Comparison of ENCODE assay signal across 9 mouse cellular contexts in the genomic region with DNA sequence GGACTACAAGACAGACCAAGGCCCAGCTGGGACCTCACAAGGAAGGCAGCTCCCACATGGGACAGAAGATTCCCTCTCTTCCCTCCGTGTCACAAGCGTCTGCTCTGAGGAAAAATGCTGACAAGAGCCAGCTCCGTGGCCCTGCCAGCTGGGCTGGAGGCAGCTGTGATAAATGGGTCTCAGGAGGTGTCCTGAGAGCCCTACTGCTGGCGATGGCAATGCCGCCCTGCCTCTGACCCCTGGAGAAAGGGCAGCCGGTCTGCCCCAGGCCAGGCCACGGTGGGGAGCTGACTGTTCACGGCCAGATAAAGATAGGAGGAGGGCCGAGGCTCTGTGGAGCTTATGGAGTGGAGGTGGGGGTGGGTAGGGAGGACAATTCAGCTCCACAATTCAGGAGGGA.
DNase-seq lines count a peak whose midpoint lies in the region; ATAC-seq and TF ChIP-seq lines count a peak whose summit lies in the region.
"Had no signal": no experiment of that assay in that cellular context is flagged by ENCODE, and none has a peak within 500 bp of the region (broad histone marks: within the 10 kb centered on the region; RNA-seq: fewer than 3 reads in every experiment).

No protein-coding gene starts in this region.

- no peak for TF ChIP-seq CTCF in intestine, postnatal 0 days (IDR thresholded peaks at IDR 0.05; ENCODE audit: low read depth)
- no peak for TF ChIP-seq CTCF in layer of hippocampus, adult 2 months (conservative IDR thresholded peaks at IDR 0.05)

- 0 out of 2 replicates have a peak overlapping the region, but pooled peaks have one; percentile 10 for H3K27ac ChIP-seq in intestine, embryonic 16.5 days (ENCODE audit: low read length)
- H3K27ac ChIP-seq in intestine, postnatal 0 days (ENCODE audit: low read depth, low read length), result no peak overlapping the region
- H3K27ac ChIP-seq in layer of hippocampus, adult 2 months, result no peak overlapping the region
- H3K27ac ChIP-seq: limb, embryonic 15.5 days had no signal

- ATAC-seq in intestine, embryonic 16.5 days, result no peak
- ATAC-seq in intestine, postnatal 0 days, result no peak

- 23% methylated on average over 9 of the region's 9 CpGs for WGBS in intestine, embryonic 16.5 days
- 56% methylated on average over 9 of the region's 9 CpGs for WGBS in intestine, postnatal 0 days

- H3K4me3 ChIP-seq in intestine, embryonic 16.5 days (ENCODE audit: low read length), result no peak overlapping the region
- no peak overlapping the region for H3K4me3 ChIP-seq in intestine, postnatal 0 days (ENCODE audit: low read depth, low read length)
- no peak overlapping the region for H3K4me3 ChIP-seq in layer of hippocampus, adult 2 months
- H3K4me3 ChIP-seq: limb, embryonic 15.5 days had no signal

- H3K9ac ChIP-seq in intestine, embryonic 16.5 days (ENCODE audit: low read depth, low read length), result peak overlapping the region; percentile 47; the same call in 1 of the 2 replicates
- H3K9ac ChIP-seq in intestine, postnatal 0 days (ENCODE audit: low read depth, low read length), result no peak overlapping the region
- H3K9ac ChIP-seq: limb, embryonic 15.5 days had no signal

- intact Hi-C loops in gastrocnemius, postnatal 14 days (cut with DNase I; ENCODE audit: low total_unique reads), result no loop called here

- H3K9me3 ChIP-seq in intestine, embryonic 16.5 days (ENCODE audit: control insufficient read depth, low read length), result no peaks in the 10 kb centered on the region
- H3K9me3 ChIP-seq in intestine, postnatal 0 days (ENCODE audit: control insufficient read depth), result no peaks in the 10 kb centered on the region
- H3K9me3 ChIP-seq: limb, embryonic 15.5 days had no signal

- no peak overlapping the region for H3K4me2 ChIP-seq in intestine, embryonic 16.5 days (ENCODE audit: low read depth, low read length)
- no peak overlapping the region for H3K4me2 ChIP-seq in intestine, postnatal 0 days (replicated peaks; ENCODE audit: low read depth)
- H3K4me2 ChIP-seq: limb, embryonic 15.5 days had no signal

- H3K36me3 ChIP-seq in intestine, embryonic 16.5 days (ENCODE audit: control insufficient read depth, insufficient read depth, low read length), result no peaks in the 10 kb centered on the region
- no peaks in the 10 kb centered on the region for H3K36me3 ChIP-seq in intestine, postnatal 0 days (ENCODE audit: control insufficient read depth, insufficient read depth)
- H3K36me3 ChIP-seq: limb, embryonic 15.5 days had no signal

- DNase-seq in adrenal gland, adult 8-10 months, result peak; percentile 62
- DNase-seq in gastrocnemius, postnatal 14 days, result peak; percentile 76
- DNase-seq in kidney, postnatal 4 days, result peak; percentile 54 to 72
- no peak for DNase-seq in layer of hippocampus, adult 2 months (ENCODE audit: low spot score in 2 of 2)
- no peak for DNase-seq in thymus, postnatal 14 days
- DNase-seq in cerebellum, adult 11 months, result no peak

- no peaks in the 10 kb centered on the region for H3K27me3 ChIP-seq in intestine, embryonic 16.5 days (replicated peaks; ENCODE audit: control insufficient read depth, insufficient read depth, low read length)
- no peaks in the 10 kb centered on the region for H3K27me3 ChIP-seq in intestine, postnatal 0 days (replicated peaks; ENCODE audit: control insufficient read depth, insufficient read depth, low read length)
- H3K27me3 ChIP-seq: limb, embryonic 15.5 days had no signal

- H3K4me1 ChIP-seq in intestine, embryonic 16.5 days (ENCODE audit: control insufficient read depth, insufficient read depth, low read length), result peaks cover 63% of the 10 kb centered on the region
- H3K4me1 ChIP-seq in intestine, postnatal 0 days (replicated peaks; ENCODE audit: control insufficient read depth, insufficient read depth, low read length), result peaks cover 11% of the 10 kb centered on the region; the same call in 1 of the 2 replicates

Comparison
In these comparisons a context has a peak if more than half of its experiments do, and no peak if none do; other contexts are left out.
1. DNase-seq: peak in adrenal gland, adult 8-10 months (single experiment), gastrocnemius, postnatal 14 days (single experiment) and kidney, postnatal 4 days (2 of 2); none in layer of hippocampus, adult 2 months (0 of 2), thymus, postnatal 14 days (single experiment) and cerebellum, adult 11 months (single experiment).